Mouse (Mus musculus) cerebellum, postnatal 25 days (tissue): ENCODE data around the gene St6galnac5.
A peak's percentile ranks its signal among the peaks of the same experiment; 100 is the strongest.
"Not testable (repeated sequence)": the region's sequence is repeated elsewhere in the genome, so short reads cannot be mapped to it uniquely, and the experiment has no call there.

Experiments used
- DNase-seq, 2 experiments: peaks; one replicate each; pipeline ENCODE4 v3.0.0; 2021; ENCODE audit warnings: mixed read lengths in 2 of 2

St6galnac5 gene

DNA sequence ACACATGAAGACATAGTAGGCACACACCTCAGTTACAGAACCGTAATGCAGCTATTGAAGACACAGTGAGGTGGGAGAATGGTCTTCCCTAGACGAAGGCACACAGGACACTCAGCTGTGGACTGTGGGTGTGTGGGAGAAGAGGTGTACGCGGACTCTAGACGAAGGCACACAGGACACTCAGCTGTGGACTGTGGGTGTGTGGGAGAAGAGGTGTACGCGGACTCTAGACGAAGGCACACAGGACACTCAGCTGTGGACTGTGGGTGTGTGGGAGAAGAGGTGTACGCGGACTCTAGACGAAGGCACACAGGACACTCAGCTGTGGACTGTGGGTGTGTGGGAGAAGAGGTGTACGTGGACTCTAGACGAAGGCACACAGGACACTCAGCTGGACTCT, 197.7 kb downstream of the St6galnac5 start:
- not testable (repeated sequence) for DNase-seq

DNA sequence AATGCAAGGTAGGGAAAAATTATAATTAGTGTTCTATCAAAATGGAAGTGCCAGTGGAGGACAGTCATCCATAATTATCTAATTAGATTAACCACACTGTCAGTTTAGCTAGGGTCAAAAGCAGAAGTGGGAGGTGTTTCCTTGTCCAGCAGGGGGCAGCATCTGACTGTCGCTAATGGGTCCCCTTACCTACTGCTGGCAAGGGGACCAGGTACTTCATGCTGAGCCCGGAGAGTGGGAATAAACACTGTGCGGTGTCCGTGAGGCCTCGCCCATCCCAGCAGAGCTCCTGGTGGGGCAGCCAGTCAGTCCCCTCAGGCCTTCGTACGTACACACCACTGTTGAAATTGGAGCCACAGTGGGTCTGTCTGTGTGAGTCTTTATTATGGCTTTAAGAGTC, 198.3 kb downstream of the St6galnac5 start:
- peak; percentile 74 to 87 for DNase-seq

GRCm38 (mm10) chr3:152779819-152780218, 202.2 kb downstream of the St6galnac5 start:
- no peak for DNase-seq

GRCm38 (mm10) chr3:152776872-152777540, 205.0 kb downstream of the St6galnac5 start:
- no peak for DNase-seq

DNA sequence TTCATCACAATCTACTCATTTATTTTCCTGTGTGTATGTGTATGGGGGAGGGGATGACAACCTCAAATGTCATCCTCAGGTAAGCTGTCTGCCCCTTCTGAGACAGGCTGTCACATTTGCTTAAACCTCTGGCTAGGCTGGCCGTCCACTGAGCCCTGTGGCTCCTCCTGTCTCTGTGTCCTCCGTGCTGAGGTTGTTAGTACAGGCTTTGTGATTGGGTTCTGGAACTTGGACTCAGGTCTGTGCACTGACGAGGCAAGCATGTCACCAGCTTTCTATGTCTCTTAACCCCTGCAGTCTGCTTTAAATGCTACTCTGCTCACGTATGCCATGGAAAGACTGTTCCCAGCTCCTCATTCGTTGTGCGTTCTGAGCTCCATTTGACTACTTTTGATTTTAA, 205.7 kb downstream of the St6galnac5 start:
- no peak for DNase-seq

DNA sequence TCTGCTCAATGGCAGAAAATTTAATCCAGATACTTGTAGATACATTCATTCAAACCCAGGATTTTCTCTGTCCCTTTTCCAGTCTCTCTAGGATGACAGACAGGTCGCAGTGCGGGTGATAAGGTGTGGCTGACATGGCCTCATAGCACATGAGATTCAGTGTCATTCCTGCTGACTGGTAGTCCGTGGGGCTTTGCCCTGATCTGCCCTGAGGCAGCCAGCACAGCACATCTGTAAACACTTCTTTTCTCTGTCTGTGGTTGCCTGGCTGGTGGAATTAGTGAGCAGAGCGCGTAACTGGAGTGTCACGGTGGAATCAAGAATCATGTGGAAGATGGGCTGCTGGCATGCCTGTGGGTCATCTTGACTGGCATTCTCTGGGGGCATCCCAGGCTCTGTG, 212.0 kb downstream of the St6galnac5 start:
- DNase-seq: no peak

- DNase-seq: no peak
Observed at GRCm38 (mm10) chr3:152767485-152767884, 214.6 kb downstream of the St6galnac5 start.
